Mouse (Mus musculus): Measurements from ENCODE around the gene Tppp2.
"Not testable (repeated sequence)": the region's sequence is repeated elsewhere in the genome, so short reads cannot be mapped to it uniquely, and the experiment has no call there.

The Tppp2 gene

GRCm38 (mm10) chr14:51911301-51911700 is 6.9 kb upstream of the Tppp2 start:
- no peak for DNase-seq (ENCODE audit: low spot score in 2 of 2)

DNA sequence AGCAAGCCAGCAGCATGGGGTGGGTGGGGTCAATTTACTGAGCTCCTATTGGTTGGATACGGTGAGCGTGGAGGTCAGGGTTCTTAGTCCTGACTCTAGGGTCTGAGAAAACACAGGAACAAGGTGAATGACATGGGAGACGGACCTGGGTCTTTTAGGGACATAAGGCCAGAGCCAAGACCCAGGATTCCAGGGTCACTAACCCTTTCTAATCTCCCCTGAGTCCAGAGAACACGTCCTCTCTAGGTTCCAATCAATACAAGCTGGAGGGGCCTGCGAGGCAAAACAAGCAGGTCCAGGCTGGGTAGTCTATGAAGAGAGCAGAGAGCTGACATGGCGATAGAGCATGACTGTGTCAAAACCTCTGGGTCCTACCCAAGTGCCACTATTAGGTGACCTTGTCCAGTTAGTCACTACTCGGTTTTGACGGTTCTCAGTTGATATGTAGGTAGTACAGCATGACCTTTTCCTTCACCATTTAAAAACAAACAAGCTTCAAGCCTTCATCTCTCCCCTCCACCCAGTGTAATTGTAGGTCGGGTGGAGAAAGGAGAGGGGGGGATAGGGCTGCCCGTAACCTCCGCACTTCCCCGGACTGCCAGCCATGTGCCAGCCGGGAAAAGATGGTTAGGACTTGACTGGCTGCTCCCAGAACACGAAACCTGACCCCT is 5.7 kb upstream of the Tppp2 start:
- no peak for DNase-seq (ENCODE audit: low spot score in 2 of 2)

GRCm38 (mm10) chr14:51913062-51913959 is 4.9 kb upstream of the Tppp2 start:
- DNase-seq (ENCODE audit: low spot score in 2 of 2): peak; percentile 41 to 66

DNA sequence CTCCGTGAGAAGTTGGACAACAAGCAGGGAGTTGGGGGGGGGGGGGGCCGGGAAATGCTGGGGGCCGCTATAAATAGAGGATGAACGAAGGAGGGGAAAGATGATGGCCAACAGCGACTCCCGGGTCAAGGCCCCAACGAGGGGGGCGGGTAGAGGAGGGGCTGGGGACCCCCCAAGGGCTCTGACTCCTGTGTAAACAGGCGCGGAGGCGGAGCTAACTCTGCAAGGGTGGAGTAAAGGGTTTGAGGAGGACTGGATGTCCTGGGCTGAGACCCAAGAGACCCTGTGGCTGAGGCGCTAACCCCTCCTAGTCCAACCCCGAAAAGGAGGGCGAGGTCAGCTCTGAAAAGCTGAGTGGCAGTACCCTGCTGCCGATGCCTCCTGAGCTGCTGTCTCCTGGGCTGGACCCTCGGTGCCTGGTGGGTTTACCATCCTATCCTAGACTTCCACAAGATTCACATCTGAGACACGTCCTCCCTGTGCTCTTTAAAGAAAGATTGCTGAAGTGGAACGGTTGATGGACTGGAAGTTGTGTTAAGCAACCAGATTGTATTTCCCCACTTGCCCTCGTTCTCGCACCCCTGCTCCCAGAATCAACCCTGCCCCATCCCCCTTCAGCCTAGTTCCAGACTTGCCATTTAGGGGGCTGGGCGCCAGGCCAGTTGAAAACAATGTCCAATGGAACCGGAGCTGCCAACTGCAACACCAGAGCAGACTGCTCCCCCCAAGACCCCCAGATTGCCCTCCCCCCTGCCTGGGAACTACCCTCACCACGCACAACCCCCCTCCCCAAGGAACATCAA is 4.1 kb upstream of the Tppp2 start, which contains the start of gene Ndrg2:
Gene Ndrg2, minus strand, starts transcription at position 199 of the 803 bp plus-strand sequence.
- DNase-seq (ENCODE audit: low spot score in 2 of 2): peak; percentile 62 to 70

- no peak for DNase-seq (ENCODE audit: low spot score in 2 of 2)
These were observed 3.2 kb upstream of the Tppp2 start for GRCm38 (mm10) chr14:51915030-51915429.

DNA sequence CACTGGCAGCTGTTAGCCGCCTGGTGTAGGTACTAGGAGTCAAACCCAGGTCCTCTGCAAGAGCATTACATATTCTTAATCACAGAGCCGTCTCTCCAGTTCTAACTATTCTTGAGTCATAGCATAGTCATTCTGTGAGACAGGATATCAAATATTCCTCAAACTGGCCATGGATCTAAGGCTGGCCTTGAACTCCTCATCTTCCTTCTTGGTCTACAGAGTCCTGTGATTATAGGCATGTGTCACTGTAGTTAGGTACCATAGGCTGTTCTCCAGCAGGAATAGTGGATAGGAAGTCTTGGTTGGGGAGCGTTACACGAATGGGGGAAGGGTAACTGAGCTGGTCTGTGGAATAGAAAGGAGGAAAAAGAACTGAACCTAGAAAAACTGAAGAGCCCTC is 1.7 kb upstream of the Tppp2 start:
- DNase-seq (ENCODE audit: low spot score in 2 of 2): no peak

DNA sequence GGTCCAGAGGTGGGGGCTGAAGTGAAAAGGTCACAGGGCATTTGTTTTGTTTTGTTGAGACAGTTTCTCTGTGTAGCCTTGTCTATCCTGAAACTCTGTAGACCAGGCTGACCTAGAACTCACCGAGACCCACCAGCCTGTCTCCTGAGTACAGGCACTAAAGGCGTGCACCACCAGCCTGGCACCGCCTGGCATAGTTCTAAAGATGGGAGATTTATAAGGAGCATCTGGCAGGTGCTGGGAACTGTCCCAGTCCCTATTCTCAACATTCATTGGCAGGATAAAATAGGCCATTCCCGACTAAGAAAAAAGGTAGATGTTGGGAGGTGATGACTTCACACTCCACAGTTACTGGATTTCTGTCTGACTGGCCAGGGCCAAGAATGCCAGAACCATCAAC is 741 bp downstream of the Tppp2 start:
- DNase-seq (ENCODE audit: low spot score in 2 of 2): no peak

DNA sequence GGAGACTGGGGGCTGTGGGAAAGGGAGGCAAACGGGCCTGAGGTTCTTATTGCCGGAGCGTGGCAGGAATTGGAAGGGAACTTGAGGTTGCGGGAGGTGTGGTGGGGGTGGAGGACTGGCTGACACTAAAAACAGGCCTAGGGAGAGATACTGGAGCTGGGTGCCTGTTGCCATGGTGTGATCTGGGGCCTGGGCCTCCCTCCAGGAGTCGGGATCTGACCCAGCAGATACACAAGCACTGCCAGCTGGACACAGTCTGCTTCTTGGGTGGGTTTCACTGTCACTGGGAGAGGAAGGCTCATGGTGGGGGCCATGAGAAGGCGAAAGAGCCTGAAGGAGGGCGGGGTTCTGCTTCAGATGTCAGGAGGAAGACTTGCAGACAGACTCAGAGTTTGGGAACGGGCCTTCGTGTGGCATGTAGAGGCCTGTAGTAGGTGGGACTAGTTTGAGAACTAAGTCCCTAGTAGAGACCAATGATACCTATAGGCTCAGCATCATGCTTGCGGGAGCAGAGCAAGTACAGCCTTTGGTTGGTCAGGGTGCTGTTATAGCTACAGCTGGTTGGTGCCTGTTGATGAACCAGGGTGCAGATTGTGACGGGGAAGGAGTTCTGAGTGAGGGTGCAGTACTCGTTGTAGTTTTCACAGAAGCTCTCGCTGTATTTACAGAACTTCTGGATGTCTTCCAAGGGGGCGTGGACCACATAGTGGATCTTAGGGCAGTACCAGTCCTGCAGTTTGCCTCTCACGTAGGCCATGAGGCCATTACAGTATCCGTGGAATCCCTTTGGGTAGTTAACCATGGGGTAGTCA is 3.7 kb downstream of the Tppp2 start:
- DNase-seq (ENCODE audit: low spot score in 2 of 2): peak; percentile 33 to 56

- DNase-seq (ENCODE audit: low spot score in 2 of 2): no peak
These were observed 4.3 kb downstream of the Tppp2 start, which contains the start of gene Rnase13 for GRCm38 (mm10) chr14:51922571-51922865. Rnase13 (minus strand) TSS chr14:51922773.

GRCm38 (mm10) chr14:51922910-51923309 is 4.7 kb downstream of the Tppp2 start:
- DNase-seq (ENCODE audit: low spot score in 2 of 2): no peak

DNA sequence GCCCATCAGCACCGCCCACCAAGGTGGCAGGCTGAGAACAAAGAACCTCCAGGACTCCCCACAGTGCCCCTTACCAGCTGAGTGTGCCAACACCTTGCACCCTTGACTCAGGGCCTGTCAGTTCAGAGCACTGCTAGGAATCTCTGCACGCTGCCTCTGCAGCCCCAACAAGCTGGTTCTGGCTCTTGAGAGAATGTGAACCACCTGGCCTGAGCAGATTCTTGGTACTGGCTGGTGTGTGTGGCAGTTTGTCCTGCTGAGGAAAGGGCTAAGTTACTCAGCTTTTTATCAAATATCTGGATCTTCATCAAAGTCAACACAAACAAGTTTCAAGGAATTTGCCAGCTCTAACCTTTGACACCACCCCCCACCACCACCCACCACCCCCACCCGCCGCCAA is 5.3 kb downstream of the Tppp2 start:
- no peak for DNase-seq (ENCODE audit: low spot score in 2 of 2)

DNA sequence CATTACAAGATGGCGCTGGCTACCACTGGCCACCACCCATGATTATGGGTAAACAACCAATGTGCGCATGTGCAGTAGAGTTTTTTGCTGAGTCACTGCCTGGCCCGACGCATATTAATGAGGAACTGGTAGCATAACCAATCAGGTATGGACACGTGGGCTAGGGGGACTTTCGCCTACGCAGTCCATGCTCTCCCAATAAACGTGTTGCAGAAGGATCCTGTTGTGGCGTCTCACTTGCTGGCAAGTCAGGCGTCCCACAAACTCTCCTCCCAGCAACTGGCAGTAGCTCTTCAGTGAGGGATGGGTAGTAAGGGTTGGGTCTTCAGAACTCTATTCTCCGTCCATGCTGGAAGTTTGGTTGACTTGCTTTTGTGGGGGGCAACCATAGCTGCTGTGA is 8.7 kb downstream of the Tppp2 start:
- DNase-seq (ENCODE audit: low spot score in 2 of 2): not testable (repeated sequence)

DNA sequence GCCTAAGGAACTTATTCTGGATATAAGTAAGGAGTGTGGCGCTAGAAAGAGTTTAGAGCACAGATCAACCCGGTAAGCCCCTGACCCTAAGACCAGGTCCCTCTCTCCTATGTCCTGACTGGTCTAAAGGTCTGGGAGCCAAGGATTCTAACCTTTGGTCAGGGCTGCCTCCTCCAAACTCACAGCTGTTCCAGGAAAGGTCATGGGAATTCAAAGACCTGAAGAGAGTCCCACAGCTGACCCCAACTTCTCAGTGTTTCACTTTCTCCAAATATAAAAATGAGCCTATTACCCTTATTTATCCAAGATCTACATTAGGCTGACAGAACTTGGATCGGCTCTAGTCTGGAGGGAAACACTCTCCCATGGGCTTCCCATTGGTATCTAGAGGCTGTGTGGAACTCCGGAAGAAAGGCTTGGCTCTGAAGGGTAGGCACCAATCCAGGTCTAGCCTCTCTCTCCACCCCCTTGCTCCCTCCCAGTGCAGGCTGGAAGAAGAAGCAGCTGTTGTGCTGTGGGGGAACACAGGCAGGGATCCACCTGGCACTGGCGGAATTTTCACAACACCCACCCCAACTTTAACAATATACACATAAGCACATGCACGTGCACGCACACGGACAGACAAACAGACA is 11.2 kb downstream of the Tppp2 start:
- peak; percentile 55 to 66 for DNase-seq (ENCODE audit: low spot score in 2 of 2)

- DNase-seq (ENCODE audit: low spot score in 2 of 2): no peak
These were observed 11.7 kb downstream of the Tppp2 start for GRCm38 (mm10) chr14:51929968-51930367.

DNA sequence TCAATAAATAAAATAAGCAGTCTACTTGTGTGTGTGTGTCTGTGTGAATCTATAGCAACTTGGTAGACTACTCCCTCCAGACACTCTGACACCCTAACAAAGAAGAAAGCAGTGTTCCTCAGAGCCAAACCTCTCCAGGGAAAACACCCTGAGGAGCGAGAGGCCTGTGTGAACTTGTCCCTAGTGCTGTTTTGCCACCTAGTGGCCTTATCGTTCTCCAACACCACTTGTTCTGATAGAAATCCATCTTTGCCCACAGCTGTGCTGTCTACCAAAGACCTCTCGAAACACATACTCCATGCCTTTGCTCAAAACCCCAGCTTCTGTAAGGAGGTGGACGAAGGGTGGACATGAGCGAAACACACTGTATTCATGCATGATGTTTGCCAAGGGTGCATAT is 12.6 kb downstream of the Tppp2 start:
- DNase-seq (ENCODE audit: low spot score in 2 of 2): peak; percentile 70 to 73

DNA sequence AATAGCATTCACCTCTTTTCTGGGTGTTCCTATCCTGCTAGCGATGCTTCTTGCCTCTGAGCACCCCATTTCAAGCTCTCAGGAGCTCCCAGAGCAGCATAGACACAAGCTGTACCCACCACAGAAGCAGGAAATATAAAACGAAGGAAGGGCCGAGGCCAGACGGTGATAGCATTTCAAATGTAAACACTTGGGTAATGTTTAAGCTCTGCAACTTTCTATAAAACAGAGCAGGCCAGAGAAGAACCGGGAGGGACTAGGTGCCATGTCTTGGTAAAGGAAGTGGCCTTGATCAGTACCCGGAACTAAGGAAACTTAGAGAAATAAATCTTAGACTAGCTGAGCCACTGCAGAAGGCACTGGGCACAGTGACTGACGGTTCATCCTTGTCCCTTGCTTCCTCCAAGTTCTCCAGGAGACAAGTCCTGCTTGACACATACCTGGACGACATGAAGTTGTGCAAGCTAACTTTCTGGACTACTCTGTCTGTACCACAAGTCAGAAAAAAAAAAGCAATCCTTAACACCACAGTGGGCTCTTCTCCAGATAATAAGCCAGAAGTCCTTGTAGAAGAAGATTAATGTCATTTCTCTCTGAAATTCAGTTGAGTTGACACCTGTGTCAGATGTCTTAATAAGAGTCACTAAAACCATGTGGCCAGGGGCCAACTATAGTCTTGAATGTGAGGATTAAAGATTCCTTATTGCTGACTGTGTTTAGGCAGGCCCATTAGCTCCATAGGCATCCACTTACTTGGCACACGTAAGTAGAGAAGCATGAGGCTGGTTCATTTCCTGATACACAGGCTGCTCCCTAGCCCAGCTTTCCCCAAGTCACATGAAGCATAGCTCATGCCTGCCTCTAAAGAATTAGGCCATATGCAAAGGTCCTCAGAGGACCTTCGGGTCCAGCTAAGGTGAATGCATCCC is 14.1 kb downstream of the Tppp2 start:
- DNase-seq (ENCODE audit: low spot score in 2 of 2): no peak

DNA sequence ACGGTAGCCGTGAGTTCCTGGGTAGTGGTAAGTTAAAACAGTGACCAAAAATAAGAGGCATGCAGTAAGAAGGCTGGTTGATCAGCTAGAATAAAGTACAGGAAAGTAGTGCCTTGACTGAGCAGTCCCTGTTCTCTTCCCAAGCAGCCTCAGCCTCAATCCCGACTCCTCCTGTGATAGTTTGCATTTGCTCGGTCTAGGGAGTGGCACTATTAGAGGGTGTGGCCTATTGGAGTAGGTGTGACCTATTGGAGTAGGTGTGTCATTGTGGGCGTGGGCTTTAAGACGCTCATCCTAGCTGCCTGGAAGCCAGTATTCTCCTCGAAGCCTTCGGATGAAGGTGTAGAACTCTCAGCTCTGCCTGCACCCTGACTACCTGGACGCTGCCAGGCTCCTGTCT is 20.8 kb downstream of the Tppp2 start:
- DNase-seq (ENCODE audit: low spot score in 2 of 2): no peak

GRCm38 (mm10) chr14:51940944-51941560 is 22.8 kb downstream of the Tppp2 start:
- DNase-seq (ENCODE audit: low spot score in 2 of 2): no peak

- no peak for DNase-seq (ENCODE audit: low spot score in 2 of 2)
These were observed 23.4 kb downstream of the Tppp2 start for GRCm38 (mm10) chr14:51941577-51941976.
